Mouse (Mus musculus): ENCODE results near the gene Tjp2.

The Tjp2 gene

DNA sequence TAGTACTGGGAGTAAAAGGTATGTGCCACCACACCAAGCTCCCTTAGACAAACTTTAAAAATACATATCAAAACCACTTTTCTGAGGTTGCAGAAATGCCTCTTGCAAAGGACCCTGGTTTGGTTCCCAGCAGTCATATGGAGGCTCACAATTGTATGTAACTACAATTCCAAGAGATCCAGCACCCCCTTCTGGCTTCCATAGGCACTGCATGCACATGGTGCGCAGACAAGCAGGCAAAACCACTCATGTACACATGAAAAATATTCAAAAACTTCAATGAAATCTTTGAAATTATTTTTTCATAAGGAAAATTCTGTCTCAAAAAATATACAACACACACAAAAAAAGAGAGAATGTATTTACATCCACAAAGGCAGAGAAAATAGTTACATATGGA lies 167.9 kb downstream of the Tjp2 start:
- DNase-seq (ENCODE audit: low read depth) = no peak

DNA sequence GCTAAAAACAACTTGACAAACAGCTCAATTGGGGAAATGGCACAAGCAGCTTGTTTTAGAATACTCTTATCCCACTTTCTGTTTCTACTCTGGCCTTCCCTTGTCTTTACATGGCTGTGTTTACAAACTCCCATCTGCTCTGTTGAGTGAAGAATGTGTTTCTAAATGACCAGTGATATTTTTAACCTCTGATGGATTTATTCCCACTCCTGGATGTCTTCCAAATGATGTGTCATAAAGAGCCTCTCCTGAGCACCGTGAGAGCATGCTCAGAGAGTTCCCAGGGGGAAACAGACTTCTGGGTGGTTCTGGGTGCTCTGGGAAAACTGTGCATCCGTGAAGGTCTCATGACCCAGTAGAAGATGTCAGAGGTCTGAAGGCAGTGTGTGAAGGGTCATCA lies 169.9 kb downstream of the Tjp2 start:
- DNase-seq (ENCODE audit: low read depth) = no peak

DNA sequence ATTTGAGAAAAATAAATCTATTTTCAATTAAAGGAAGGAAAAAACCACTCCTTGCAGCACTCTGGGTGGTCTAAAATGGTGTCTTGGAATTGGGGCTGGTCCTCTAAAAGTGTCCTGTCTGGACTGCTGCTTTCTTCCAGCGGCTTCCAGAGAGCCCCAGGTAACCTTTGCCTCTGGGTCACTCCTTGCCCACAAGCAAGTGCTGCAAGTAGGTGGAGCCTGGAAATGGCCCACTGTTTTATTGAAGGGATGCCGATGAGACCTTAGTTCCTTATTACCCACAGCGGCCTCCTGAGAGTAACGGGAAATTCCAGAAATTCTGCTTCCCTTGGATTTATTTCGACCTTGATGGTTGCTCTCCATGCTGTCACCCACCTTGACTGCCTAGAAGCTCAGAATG lies 170.6 kb downstream of the Tjp2 start:
- DNase-seq (ENCODE audit: low read depth) = no peak

DNA sequence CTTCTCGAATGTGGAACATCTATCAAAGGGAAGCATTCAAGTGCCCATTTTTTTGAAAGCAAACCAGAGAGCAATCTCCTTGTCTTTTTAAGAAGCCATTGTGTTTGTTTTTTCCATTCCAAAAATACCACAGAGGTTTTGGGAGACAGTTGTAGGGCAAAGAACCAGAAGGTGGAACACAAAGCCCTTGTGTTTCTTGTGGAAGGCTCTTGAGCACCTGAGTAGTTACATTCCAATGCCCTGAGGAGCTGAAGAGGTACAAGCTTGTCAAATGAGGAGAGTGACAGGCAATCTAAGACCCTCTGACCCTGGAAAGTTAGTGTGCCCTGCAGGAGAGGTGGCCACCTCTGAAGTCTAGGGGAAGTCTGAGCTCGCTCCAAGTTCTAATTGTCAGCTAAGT lies 174.3 kb downstream of the Tjp2 start:
- DNase-seq (ENCODE audit: low read depth) = no peak

DNA sequence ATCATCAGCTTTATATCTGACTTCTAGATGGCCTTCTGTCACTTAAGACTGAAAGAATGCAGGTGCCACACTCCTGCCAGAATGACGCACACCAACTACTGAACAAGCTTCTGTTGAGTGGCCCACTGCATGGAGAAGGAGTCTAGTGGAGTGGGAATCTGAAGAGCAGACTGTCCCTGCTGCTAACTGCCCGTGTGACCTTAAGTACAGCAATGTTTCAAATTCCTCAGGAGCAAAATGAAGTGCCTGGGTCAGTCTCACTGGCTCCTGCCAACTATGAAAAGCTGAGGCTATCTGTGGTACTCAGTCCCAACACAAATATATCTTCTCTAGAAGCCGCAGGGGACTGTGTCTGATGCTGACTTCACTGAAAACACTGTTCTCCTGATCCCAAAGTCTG lies 175.5 kb downstream of the Tjp2 start:
- DNase-seq (ENCODE audit: low read depth) = no peak

DNA sequence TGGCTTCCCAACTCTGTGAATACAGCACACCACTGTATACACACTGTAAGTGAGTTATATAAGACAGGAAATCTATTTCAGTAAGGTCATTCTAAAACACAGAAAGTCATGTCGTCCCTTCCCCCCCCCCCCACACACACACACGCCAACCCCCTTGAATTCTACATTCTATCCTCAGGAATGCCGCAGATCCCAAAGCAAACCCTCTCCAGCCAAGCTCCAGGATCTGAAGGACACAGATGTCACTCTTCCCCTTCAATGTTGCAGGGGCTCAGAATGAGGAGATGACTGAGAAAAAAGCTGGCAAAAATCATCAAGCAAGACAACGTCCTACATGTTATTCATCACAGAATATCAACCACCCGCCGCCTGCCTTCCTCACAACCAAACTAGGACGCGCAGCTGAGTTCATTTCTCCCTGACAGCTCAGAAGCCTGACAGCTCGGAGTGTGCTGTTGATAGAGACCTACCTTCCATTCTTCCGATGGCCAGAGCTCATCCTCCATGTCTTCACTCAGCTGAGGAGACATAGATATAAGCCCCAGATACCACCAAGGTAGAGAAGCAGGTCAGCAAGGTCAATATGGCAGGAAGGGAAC lies 178.3 kb downstream of the Tjp2 start:
- no peak for DNase-seq (ENCODE audit: low read depth)

Measured in induced T-regulatory cell, adult 2 months (primary cell).